Mouse (Mus musculus) liver, embryonic 12.5 days (tissue): ENCODE measurements at regions not wholly inside any gene's neighbourhood (a gene's known extent, or its start where the extent isn't known, plus 50 kb on each side); places are given as distances from the start of the nearest gene placed in this dataset.

Experiments used
- ATAC-seq: fragments of 200-750 bp; cut with Nextera tagmentation; 2 replicates; pipeline ENCODE4 v1.8.0; 2017; ENCODE audit warnings: moderate number of reproducible peaks, mild to moderate bottlenecking, moderate library complexity
- H3K27ac ChIP-seq: fragments of 300-500 bp; sonication (generic); 2 replicates; pipeline ENCODE4 v1.5.1; 2016; ENCODE audit warnings: mild to moderate bottlenecking
- H3K27me3 ChIP-seq: fragments of 300-500 bp; sonication (generic); replicated peaks from 2 replicates; pipeline ENCODE4 v1.6.1; 2016; ENCODE audit warnings: mild to moderate bottlenecking, moderate library complexity
- H3K36me3 ChIP-seq: fragments of 300-500 bp; sonication (generic); 2 replicates; pipeline ENCODE4 v1.6.1; 2016; ENCODE audit warnings: mild to moderate bottlenecking, moderate library complexity
- H3K4me1 ChIP-seq: fragments of 300-500 bp; sonication (generic); 2 replicates; pipeline ENCODE4 v1.6.1; 2016
- H3K4me2 ChIP-seq: fragments of 300-500 bp; sonication (generic); 2 replicates; pipeline ENCODE4 v1.6.1; 2016; ENCODE audit warnings: mild to moderate bottlenecking, moderate library complexity
- H3K4me3 ChIP-seq: fragments of 300-500 bp; sonication (generic); 2 replicates; pipeline ENCODE4 v1.5.1; 2016; ENCODE audit warnings: mild to moderate bottlenecking, moderate library complexity
- H3K9ac ChIP-seq: fragments of 300-500 bp; sonication (generic); 2 replicates; pipeline ENCODE4 v1.6.1; 2016; ENCODE audit warnings: mild to moderate bottlenecking, moderate library complexity
- H3K9me3 ChIP-seq: fragments of 300-500 bp; sonication (generic); replicated peaks from 2 replicates; pipeline ENCODE4 v1.6.1; 2016; ENCODE audit warnings: mild to moderate bottlenecking, moderate library complexity
- WGBS: fragments of 180-500 bp; shearing (Covaris S2); methylation state at CpG from one replicate; pipeline ENCODE4 v1.1.7; 2016; ENCODE audit not compliant: insufficient replicate concordance; 5-methylcytosine and 5-hydroxymethylcytosine counted together

GRCm38 (mm10) chr11:85966207-85966606, 80.0 kb downstream of the Tbx4 start:
- no peak for ATAC-seq
- H3K27me3 ChIP-seq, result no peaks in the 10 kb centered on the region; the same call in 1 of the 2 replicates
- no peaks in the 10 kb centered on the region for H3K4me1 ChIP-seq
- no peak overlapping the region for H3K4me3 ChIP-seq
- H3K9me3 ChIP-seq, result no peaks in the 10 kb centered on the region
- 79% methylated on average over 5 of the region's 5 CpGs for WGBS
- no peaks in the 10 kb centered on the region for H3K36me3 ChIP-seq
- H3K27ac ChIP-seq, result no peak overlapping the region
- H3K9ac ChIP-seq, result no peak overlapping the region
- H3K4me2 ChIP-seq, result no peak overlapping the region

- no peaks in the 10 kb centered on the region for H3K4me1 ChIP-seq
- no peaks in the 10 kb centered on the region for H3K9me3 ChIP-seq
- no peak for ATAC-seq
- WGBS, result 52% methylated on average over 2 of the region's 2 CpGs
- no peak overlapping the region for H3K4me2 ChIP-seq
- H3K36me3 ChIP-seq, result no peaks in the 10 kb centered on the region
- H3K27ac ChIP-seq, result no peak overlapping the region
- no peak overlapping the region for H3K9ac ChIP-seq
- no peak overlapping the region for H3K4me3 ChIP-seq
- peaks cover 11% of the 10 kb centered on the region; the same call in 1 of the 2 replicates for H3K27me3 ChIP-seq
Observed at GRCm38 (mm10) chr11:85970287-85970686, 84.1 kb downstream of the Tbx4 start.

GRCm38 (mm10) chr11:85972385-85972784, 86.2 kb downstream of the Tbx4 start:
- H3K36me3 ChIP-seq, result no peaks in the 10 kb centered on the region
- H3K4me3 ChIP-seq, result no peak overlapping the region
- H3K4me1 ChIP-seq, result no peaks in the 10 kb centered on the region
- H3K9ac ChIP-seq, result no peak overlapping the region
- WGBS, result 24% methylated on average over 7 of the region's 7 CpGs
- no peak for ATAC-seq
- H3K9me3 ChIP-seq, result no peaks in the 10 kb centered on the region
- H3K27me3 ChIP-seq, result peaks cover 12% of the 10 kb centered on the region; the same call in 1 of the 2 replicates
- H3K4me2 ChIP-seq, result no peak overlapping the region
- H3K27ac ChIP-seq, result no peak overlapping the region

- H3K9ac ChIP-seq, result no peak overlapping the region
- H3K4me1 ChIP-seq, result no peaks in the 10 kb centered on the region
- no peak overlapping the region for H3K4me3 ChIP-seq
- ATAC-seq, result no peak
- WGBS, result 59% methylated on average over 5 of the region's 5 CpGs
- H3K4me2 ChIP-seq, result no peak overlapping the region
- no peak overlapping the region for H3K27ac ChIP-seq
- no peaks in the 10 kb centered on the region for H3K9me3 ChIP-seq
- no peaks in the 10 kb centered on the region for H3K36me3 ChIP-seq
- H3K27me3 ChIP-seq, result peaks cover 12% of the 10 kb centered on the region; the same call in 1 of the 2 replicates
Observed at GRCm38 (mm10) chr11:85973736-85974135, 87.5 kb downstream of the Tbx4 start.

GRCm38 (mm10) chr11:85976693-85977434, 90.6 kb downstream of the Tbx4 start:
- H3K9ac ChIP-seq, result no peak overlapping the region
- no peak for ATAC-seq
- 63% methylated on average over 18 of the region's 18 CpGs for WGBS
- H3K4me1 ChIP-seq, result no peaks in the 10 kb centered on the region
- H3K27ac ChIP-seq, result no peak overlapping the region
- H3K4me2 ChIP-seq, result no peak overlapping the region
- no peak overlapping the region for H3K4me3 ChIP-seq
- no peaks in the 10 kb centered on the region for H3K36me3 ChIP-seq
- H3K9me3 ChIP-seq, result no peaks in the 10 kb centered on the region
- peaks cover 12% of the 10 kb centered on the region for H3K27me3 ChIP-seq

GRCm38 (mm10) chr11:85980388-85980787, 94.2 kb downstream of the Tbx4 start:
- ATAC-seq, result no peak

GRCm38 (mm10) chr11:85981561-85981960, 95.3 kb downstream of the Tbx4 start:
- Histone ChIP-seq H3K36me3 (no peaks in the 10 kb centered on the region), H3K27me3 (no peaks in the 10 kb centered on the region; the same call in none of the 2 replicates), H3K4me3 (no peak overlapping the region), H3K9ac (no peak overlapping the region), H3K4me1 (no peaks in the 10 kb centered on the region), H3K27ac (no peak overlapping the region), H3K9me3 (no peaks in the 10 kb centered on the region), H3K4me2 (no peak overlapping the region)
- ATAC-seq, result no peak
- WGBS, result 74% methylated on average over 4 of the region's 4 CpGs

More at GRCm38 (mm10) chr11:85980388-85980787, 94.2 kb downstream of the Tbx4 start:
- Histone ChIP-seq H3K9me3 (no peaks in the 10 kb centered on the region), H3K4me2 (no peak overlapping the region), H3K4me1 (no peaks in the 10 kb centered on the region), H3K36me3 (no peaks in the 10 kb centered on the region), H3K4me3 (no peak overlapping the region), H3K27ac (no peak overlapping the region), H3K27me3 (no peaks in the 10 kb centered on the region; the same call in none of the 2 replicates), H3K9ac (no peak overlapping the region)
- WGBS, result 84% methylated on average over 11 of the region's 11 CpGs

- Histone ChIP-seq H3K9me3 (no peaks in the 10 kb centered on the region), H3K4me2 (no peak overlapping the region), H3K27me3 (peaks cover 33% of the 10 kb centered on the region), H3K9ac (no peak overlapping the region), H3K27ac (no peak overlapping the region), H3K36me3 (no peaks in the 10 kb centered on the region), H3K4me3 (no peak overlapping the region), H3K4me1 (no peaks in the 10 kb centered on the region)
- 64% methylated on average over 8 of the region's 8 CpGs for WGBS
- no peak for ATAC-seq
Observed at GRCm38 (mm10) chr11:85986338-85986737, 100.1 kb downstream of the Tbx4 start.

- Histone ChIP-seq H3K9me3 (no peaks in the 10 kb centered on the region), H3K27ac (no peak overlapping the region), H3K9ac (no peak overlapping the region), H3K4me3 (no peak overlapping the region), H3K36me3 (no peaks in the 10 kb centered on the region), H3K4me1 (no peaks in the 10 kb centered on the region), H3K27me3 (peaks cover 33% of the 10 kb centered on the region), H3K4me2 (no peak overlapping the region)
- ATAC-seq, result no peak
- 70% methylated on average over 2 of the region's 2 CpGs for WGBS
Observed at GRCm38 (mm10) chr11:85987181-85987580, 101.0 kb downstream of the Tbx4 start.

- no peak overlapping the region for H3K27ac ChIP-seq
- WGBS, result 20% methylated on average over 10 of the region's 10 CpGs
- no peak overlapping the region for H3K9ac ChIP-seq
- no peaks in the 10 kb centered on the region for H3K36me3 ChIP-seq
- peak overlapping the region; percentile 21 for H3K4me2 ChIP-seq
- no peaks in the 10 kb centered on the region for H3K9me3 ChIP-seq
- H3K4me3 ChIP-seq, result no peak overlapping the region
- ATAC-seq, result no peak
- H3K4me1 ChIP-seq, result no peaks in the 10 kb centered on the region
- H3K27me3 ChIP-seq, result peaks cover 39% of the 10 kb centered on the region
Observed at GRCm38 (mm10) chr11:85989536-85989935, 103.3 kb downstream of the Tbx4 start.

- no peak overlapping the region for H3K9ac ChIP-seq
- 9% methylated on average over 12 of the region's 12 CpGs for WGBS
- no peaks in the 10 kb centered on the region for H3K4me1 ChIP-seq
- H3K4me3 ChIP-seq, result no peak overlapping the region
- H3K27me3 ChIP-seq, result peaks cover 44% of the 10 kb centered on the region
- ATAC-seq, result no peak
- peak overlapping the region; percentile 21 for H3K4me2 ChIP-seq
- no peaks in the 10 kb centered on the region for H3K9me3 ChIP-seq
- H3K36me3 ChIP-seq, result no peaks in the 10 kb centered on the region
- H3K27ac ChIP-seq, result no peak overlapping the region
Observed at GRCm38 (mm10) chr11:85989940-85990493, 103.8 kb downstream of the Tbx4 start.

- Histone ChIP-seq H3K4me1 (no peaks in the 10 kb centered on the region), H3K27me3 (peaks cover 31% of the 10 kb centered on the region), H3K36me3 (no peaks in the 10 kb centered on the region), H3K9me3 (no peaks in the 10 kb centered on the region), H3K4me3 (no peak overlapping the region), H3K27ac (no peak overlapping the region), H3K4me2 (no peak overlapping the region), H3K9ac (no peak overlapping the region)
- 62% methylated on average over 29 of the region's 29 CpGs for WGBS
- no peak for ATAC-seq
Observed at GRCm38 (mm10) chr11:85995318-85996095, 109.3 kb downstream of the Tbx4 start.
